Mouse (Mus musculus) brain, embryonic 14.5 days (tissue): Measurements from ENCODE around the gene Coq8b.

Experiments used
- CTCF ChIP-seq: fragments of 200-500 bp; IDR thresholded peaks from 2 replicates; pipeline ENCODE4 v1.5.1; 2012; ENCODE audit warnings: inconsistent platforms, mild to moderate bottlenecking, moderate library complexity, borderline replicate concordance; ENCODE audit not compliant: insufficient read depth, insufficient read length; ENCODE audit errors: extremely low read depth
- POLR2A ChIP-seq: fragments of 200-500 bp; IDR thresholded peaks from 2 replicates; pipeline ENCODE4 v1.6.1; 2012; ENCODE audit warnings: mild to moderate bottlenecking, inconsistent platforms, borderline replicate concordance; ENCODE audit not compliant: poor library complexity, insufficient read depth, insufficient read length, severe bottlenecking; ENCODE audit errors: extremely low read depth

- TF ChIP-seq POLR2A: no peak
- TF ChIP-seq CTCF: no peak
Observed at GRCm38 (mm10) chr7:27257046-27257851, 24.4 kb downstream of the Coq8b start.
